Mouse (Mus musculus) liver, postnatal 0 days (tissue): ENCODE measurements at regions not wholly inside any gene's neighbourhood (a gene's known extent, or its start where the extent isn't known, plus 50 kb on each side); places are given as distances from the start of the nearest gene placed in this dataset.

ENCODE experiments used
- ATAC-seq: fragments of 200-750 bp; cut with Nextera tagmentation; 2 replicates; pipeline ENCODE4 v1.8.0; 2017; ENCODE audit warnings: mild to moderate bottlenecking, moderate library complexity
- DNase-seq: peaks from one replicate; pipeline ENCODE4 v3.0.0-alpha.2; 2016
- H3K27ac ChIP-seq: fragments of 300-500 bp; sonication (generic); 2 replicates; pipeline ENCODE4 v1.5.1; 2014; ENCODE audit warnings: antibody characterized with exemption, moderate library complexity, mild to moderate bottlenecking, low read depth
- H3K27me3 ChIP-seq: fragments of 300-500 bp; sonication (generic); 2 replicates; pipeline ENCODE4 v1.6.1; 2014; ENCODE audit warnings: low read length, control low read depth, mixed read lengths; ENCODE audit not compliant: insufficient read depth
- H3K36me3 ChIP-seq: fragments of 300-500 bp; sonication (generic); replicated peaks from 2 replicates; pipeline ENCODE4 v1.6.1; 2014; ENCODE audit warnings: mild to moderate bottlenecking, control low read depth, low read length, moderate library complexity, mixed read lengths; ENCODE audit not compliant: insufficient read depth
- H3K4me1 ChIP-seq: fragments of 300-500 bp; sonication (generic); 2 replicates; pipeline ENCODE4 v1.6.1; 2014; ENCODE audit warnings: antibody characterized with exemption, mild to moderate bottlenecking, control low read depth; ENCODE audit not compliant: insufficient read depth
- H3K4me2 ChIP-seq: fragments of 300-500 bp; sonication (generic); 2 replicates; pipeline ENCODE4 v1.6.1; 2014; ENCODE audit warnings: low read depth, mild to moderate bottlenecking, low read length, moderate library complexity, mixed read lengths
- H3K4me3 ChIP-seq: fragments of 300-500 bp; sonication (generic); 2 replicates; pipeline ENCODE4 v1.5.1; 2014; ENCODE audit warnings: low read depth, low read length
- H3K9ac ChIP-seq: fragments of 300-500 bp; sonication (generic); replicated peaks from 2 replicates; pipeline ENCODE4 v1.6.1; 2014; ENCODE audit warnings: mild to moderate bottlenecking, moderate library complexity
- H3K9me3 ChIP-seq: fragments of 300-500 bp; sonication (generic); 2 replicates; pipeline ENCODE4 v1.6.1; 2016; ENCODE audit warnings: mild to moderate bottlenecking, control low read depth, low read length, mixed read lengths
- CTCF ChIP-seq: sonication (generic); IDR thresholded peaks from 2 replicates; pipeline ENCODE4 v1.5.1; 2016; ENCODE audit warnings: antibody characterized with exemption, low read depth
- EP300 ChIP-seq: IDR thresholded peaks from 2 replicates; pipeline ENCODE4 v1.6.1; 2016; ENCODE audit warnings: antibody characterized with exemption, low read depth, mild to moderate bottlenecking
- WGBS: fragments of 180-500 bp; shearing (Covaris S2); extraction: QIAGEN DNeasy Blood & Tissue Kit; methylation state at CpG from one replicate; pipeline ENCODE4 v1.1.7; 2014; ENCODE audit not compliant: insufficient replicate concordance; 5-methylcytosine and 5-hydroxymethylcytosine counted together

DNA sequence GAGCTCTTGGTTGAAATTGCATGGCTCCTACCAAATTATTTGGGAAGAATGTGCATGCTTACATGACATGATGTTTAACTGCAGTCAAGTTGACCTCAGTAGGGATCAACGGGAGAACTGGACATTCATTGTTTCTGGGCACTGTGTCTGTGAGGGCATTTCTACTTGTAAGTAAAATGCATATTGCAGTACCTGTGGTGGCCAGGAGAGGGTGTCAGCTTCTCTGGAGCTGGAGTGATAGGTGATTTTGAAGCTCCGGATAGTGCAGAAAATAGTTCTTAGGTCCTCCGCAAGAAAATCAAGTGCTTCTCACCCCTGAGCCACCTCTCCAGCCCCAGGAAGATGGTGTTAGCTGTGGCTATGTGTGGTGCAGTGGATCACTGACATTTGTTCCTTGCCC is 396.7 kb downstream of the Fam19a5 start:
- no peak overlapping the region for H3K4me2 ChIP-seq
- TF ChIP-seq CTCF = peak; percentile 34
- TF ChIP-seq EP300 = no peak
- ATAC-seq (no peak), DNase-seq (no peak)
- no peak overlapping the region for H3K4me3 ChIP-seq
- no peaks in the 10 kb centered on the region for H3K4me1 ChIP-seq
- 44% methylated on average over 3 of the region's 3 CpGs for WGBS
- H3K27me3 ChIP-seq = no peaks in the 10 kb centered on the region
- H3K27ac ChIP-seq = no peak overlapping the region
- H3K9ac ChIP-seq = no peak overlapping the region
- H3K36me3 ChIP-seq = no peaks in the 10 kb centered on the region
- H3K9me3 ChIP-seq = no peaks in the 10 kb centered on the region

DNA sequence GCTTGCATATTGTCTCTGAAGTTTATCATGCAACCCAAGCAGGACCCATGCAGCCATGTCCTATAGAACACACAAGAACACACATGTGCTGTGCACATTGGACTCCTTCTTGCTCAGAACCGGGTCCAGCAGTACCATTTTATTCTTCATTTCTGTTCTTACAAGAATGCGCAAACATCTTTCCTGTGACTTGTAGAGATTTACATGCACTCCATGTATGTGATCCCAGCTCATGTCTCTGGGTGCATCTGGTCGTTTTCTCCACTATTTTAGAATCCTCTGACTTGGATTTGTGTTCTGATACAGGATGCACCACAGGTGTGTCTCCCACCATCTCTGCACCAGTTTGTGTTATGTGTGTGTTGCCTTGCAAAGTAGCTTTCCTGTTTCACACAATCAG is 408.4 kb downstream of the Fam19a5 start:
- ATAC-seq = no peak
- H3K4me1 ChIP-seq = no peaks in the 10 kb centered on the region
- H3K9me3 ChIP-seq = no peaks in the 10 kb centered on the region
- H3K4me2 ChIP-seq = no peak overlapping the region
- no peaks in the 10 kb centered on the region for H3K36me3 ChIP-seq
- no peak overlapping the region for H3K27ac ChIP-seq
- TF ChIP-seq EP300 (no peak), CTCF (no peak)
- no peak overlapping the region for H3K9ac ChIP-seq
- no peaks in the 10 kb centered on the region for H3K27me3 ChIP-seq
- no peak for DNase-seq
- H3K4me3 ChIP-seq = no peak overlapping the region
- WGBS = 67% methylated on average over 3 of the region's 3 CpGs

DNA sequence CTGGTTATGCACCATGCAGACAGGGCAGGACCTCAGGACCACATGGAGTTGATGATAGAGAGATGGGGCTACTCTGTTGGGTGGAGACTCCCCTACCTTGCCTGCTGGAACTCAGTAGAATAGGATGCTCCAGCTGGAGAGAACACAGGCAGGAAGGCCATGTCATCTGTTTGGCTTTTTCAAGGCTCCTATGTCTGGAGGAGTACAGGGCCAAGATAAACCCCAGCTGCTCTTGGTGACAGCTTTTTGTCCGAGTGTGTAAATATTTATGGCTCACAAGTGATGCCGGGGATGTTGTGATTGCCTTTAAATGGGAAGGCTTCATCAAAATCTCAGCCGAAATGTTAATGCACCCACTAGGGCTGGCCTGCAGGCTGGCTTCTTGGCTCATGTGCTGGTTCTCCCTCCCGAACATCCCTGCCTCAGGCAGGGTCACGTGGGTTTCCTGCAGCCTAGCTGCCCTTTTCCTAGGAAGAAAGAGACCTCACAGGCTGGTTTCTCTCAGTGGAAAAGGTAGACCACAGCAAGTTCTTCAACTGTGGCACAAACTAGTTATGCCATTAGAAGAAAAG is 411.7 kb downstream of the Fam19a5 start:
- DNase-seq (no peak), ATAC-seq (no peak)
- Histone ChIP-seq H3K4me1 (no peaks in the 10 kb centered on the region), H3K27ac (no peak overlapping the region), H3K4me2 (no peak overlapping the region), H3K36me3 (no peaks in the 10 kb centered on the region), H3K27me3 (no peaks in the 10 kb centered on the region), H3K9ac (no peak overlapping the region), H3K4me3 (no peak overlapping the region), H3K9me3 (no peaks in the 10 kb centered on the region)
- no peak for TF ChIP-seq EP300
- no peak for TF ChIP-seq CTCF
- WGBS = 54% methylated on average over 5 of the region's 5 CpGs

GRCm38 (mm10) chr15:87958866-87959265 is 414.8 kb downstream of the Fam19a5 start:
- Histone ChIP-seq H3K36me3 (no peaks in the 10 kb centered on the region), H3K9me3 (no peaks in the 10 kb centered on the region), H3K4me1 (no peaks in the 10 kb centered on the region), H3K27ac (no peak overlapping the region), H3K4me3 (no peak overlapping the region), H3K9ac (no peak overlapping the region), H3K27me3 (no peaks in the 10 kb centered on the region), H3K4me2 (no peak overlapping the region)
- DNase-seq (no peak), ATAC-seq (no peak)
- WGBS = 19% methylated on average over 1 of the region's 1 CpGs
- TF ChIP-seq EP300 (no peak), CTCF (no peak)

- WGBS = 68% methylated on average over 6 of the region's 6 CpGs
- no peak for TF ChIP-seq EP300
- no peak for TF ChIP-seq CTCF
- no peak for DNase-seq
- ATAC-seq = no peak
- H3K4me1 ChIP-seq = no peaks in the 10 kb centered on the region
- H3K27me3 ChIP-seq = no peaks in the 10 kb centered on the region
- no peak overlapping the region for H3K4me3 ChIP-seq
- no peaks in the 10 kb centered on the region for H3K36me3 ChIP-seq
- H3K9ac ChIP-seq = no peak overlapping the region
- H3K27ac ChIP-seq = no peak overlapping the region
- no peak overlapping the region for H3K4me2 ChIP-seq
- no peaks in the 10 kb centered on the region; the same call in 1 of the 2 replicates for H3K9me3 ChIP-seq
Measured at GRCm38 (mm10) chr15:87972641-87973040, 428.5 kb downstream of the Fam19a5 start.

DNA sequence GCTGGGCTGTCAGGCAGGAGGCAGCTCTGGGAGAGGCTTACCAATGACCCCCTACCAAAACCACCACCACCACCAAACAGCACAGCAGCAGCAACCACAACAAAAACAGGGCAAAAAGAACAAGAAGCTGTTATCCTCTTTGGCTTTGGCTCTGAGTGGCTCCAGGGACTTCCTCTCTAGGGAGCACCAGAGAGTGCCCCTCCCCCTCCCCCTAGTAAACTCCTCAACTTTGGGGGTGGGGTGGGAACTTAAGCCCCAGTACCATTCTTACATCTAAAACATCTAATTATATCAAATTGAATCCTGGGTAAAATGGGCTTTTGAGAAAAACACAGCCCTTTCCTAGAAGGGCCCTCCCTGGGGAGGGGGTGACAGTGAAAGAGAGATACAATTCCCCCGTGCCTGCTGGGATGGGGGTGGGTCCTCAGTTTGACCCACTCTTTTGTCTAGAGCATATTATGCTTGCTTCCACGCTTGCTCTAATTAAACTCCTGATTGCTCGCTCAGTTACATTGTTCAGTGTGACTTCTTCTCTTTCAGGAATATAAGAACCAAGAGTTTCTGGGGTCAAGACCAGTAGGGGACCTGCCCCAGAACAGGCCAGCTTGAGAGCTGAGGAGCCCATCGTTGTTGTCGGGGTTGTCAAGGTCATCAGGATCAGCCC is 443.4 kb downstream of the Fam19a5 start:
- H3K27ac ChIP-seq = no peak overlapping the region
- WGBS = 40% methylated on average over 5 of the region's 5 CpGs
- no peaks in the 10 kb centered on the region for H3K27me3 ChIP-seq
- DNase-seq (no peak), ATAC-seq (no peak)
- no peak overlapping the region for H3K9ac ChIP-seq
- H3K36me3 ChIP-seq = no peaks in the 10 kb centered on the region
- no peak overlapping the region for H3K4me3 ChIP-seq
- TF ChIP-seq CTCF = no peak
- no peak overlapping the region for H3K4me2 ChIP-seq
- H3K4me1 ChIP-seq = no peaks in the 10 kb centered on the region
- H3K9me3 ChIP-seq = no peaks in the 10 kb centered on the region
